ENCODE assay signal across 1 mouse cellular context in genomic region chr4:150272725-150273124, GRCm38 (mm10).
TF ChIP-seq lines count a peak whose summit lies in the region.

No protein-coding gene starts in this region.

TF ChIP-seq in CH12.LX, 34 proteins besides CTCF, POLR2A, EP300 and RAD21 (continued from another document):
- no peak for TF ChIP-seq USF2 (conservative IDR thresholded peaks at IDR 0.05; ENCODE audit: low read depth, low read length)
- no peak for TF ChIP-seq RCOR1 (conservative IDR thresholded peaks at IDR 0.05; ENCODE audit: low read depth, low read length)
- no peak for TF ChIP-seq SMC3 (IDR thresholded peaks at IDR 0.05; ENCODE audit: low read depth, low read length)
- no peak for TF ChIP-seq NRF1 (IDR thresholded peaks at IDR 0.05; ENCODE audit: low read depth, low read length)
- TF ChIP-seq MXI1 (IDR thresholded peaks at IDR 0.05; ENCODE audit: low read depth, low read length), result peak; percentile 59; the same call in 1 of the 2 replicates
